Mouse (Mus musculus) stomach, postnatal 0 days (tissue): ENCODE measurements around the gene Zdhhc20.

Experiments
- CTCF ChIP-seq: IDR thresholded peaks from 2 replicates; pipeline ENCODE4 v1.5.1; 2016; ENCODE audit warnings: antibody characterized with exemption, low read depth, mild to moderate bottlenecking, moderate library complexity
- EP300 ChIP-seq: optimal IDR thresholded peaks from 2 replicates; pipeline ENCODE3; 2016; ENCODE audit warnings: antibody characterized with exemption

DNA sequence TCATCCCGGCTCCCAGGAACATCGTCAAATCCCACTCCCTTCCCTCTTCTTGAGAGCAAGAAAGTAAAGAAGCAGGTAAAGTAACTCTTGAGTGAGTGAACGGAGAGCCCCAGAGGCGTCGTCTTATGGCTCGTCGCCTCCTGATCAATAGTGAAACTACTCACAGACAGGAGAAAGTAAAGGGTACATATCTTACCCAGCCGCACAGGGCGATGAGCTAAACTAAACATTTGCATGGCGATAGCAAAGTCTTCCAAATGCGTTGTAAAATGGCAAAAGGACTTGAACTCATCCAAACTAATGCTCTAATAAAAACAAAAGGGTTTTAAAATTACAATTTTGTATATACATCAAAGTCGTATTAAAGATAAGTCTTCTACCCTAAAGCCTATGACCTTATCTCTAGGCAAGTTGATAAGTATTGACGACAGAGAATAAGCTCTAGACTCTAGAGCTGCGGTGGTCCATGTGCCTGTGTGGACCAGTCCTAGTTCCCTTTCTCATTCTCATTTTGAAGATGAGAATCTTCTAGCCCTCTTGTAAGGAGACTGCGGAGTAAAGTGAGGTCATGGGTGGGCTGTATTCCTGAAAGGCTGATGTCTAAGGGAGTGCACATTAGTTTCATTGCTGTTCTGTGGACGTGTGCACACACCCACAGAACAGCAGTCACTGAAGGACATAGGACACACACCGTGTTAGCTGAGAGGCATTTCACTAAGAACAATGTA, 29.2 kb upstream of the Zdhhc20 start:
- TF ChIP-seq CTCF = no peak
- TF ChIP-seq EP300 = no peak
